Mouse (Mus musculus) ovary, postnatal 14 days (tissue): ENCODE measurements at regions not wholly inside any gene's neighbourhood (a gene's known extent, or its start where the extent isn't known, plus 50 kb on each side); places are given as distances from the start of the nearest gene placed in this dataset.

Experiments
- DNase-seq: peaks from one replicate; pipeline ENCODE4 v3.0.0; 2022; ENCODE audit warnings: low spot score

DNA sequence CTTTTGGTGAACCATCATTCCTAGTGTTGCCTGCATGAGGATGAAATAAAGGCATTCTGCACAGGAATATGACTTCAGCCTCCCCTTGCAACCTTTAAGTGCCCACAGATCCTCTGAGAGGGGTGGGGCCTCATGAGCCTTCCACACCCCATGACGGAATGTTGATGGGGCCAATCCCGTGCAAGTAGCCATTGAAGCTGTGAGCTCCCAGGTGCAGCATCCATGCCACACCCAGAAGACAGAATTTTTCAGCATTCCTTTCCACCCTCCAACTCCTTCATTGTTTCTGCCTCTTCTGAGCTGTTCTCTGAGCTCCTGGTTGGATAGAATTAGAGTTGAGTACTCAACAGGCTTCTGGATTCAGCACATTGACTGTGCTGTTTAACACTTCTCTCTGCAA is 174.6 kb upstream of the Srrm4 start:
- DNase-seq = no peak

DNA sequence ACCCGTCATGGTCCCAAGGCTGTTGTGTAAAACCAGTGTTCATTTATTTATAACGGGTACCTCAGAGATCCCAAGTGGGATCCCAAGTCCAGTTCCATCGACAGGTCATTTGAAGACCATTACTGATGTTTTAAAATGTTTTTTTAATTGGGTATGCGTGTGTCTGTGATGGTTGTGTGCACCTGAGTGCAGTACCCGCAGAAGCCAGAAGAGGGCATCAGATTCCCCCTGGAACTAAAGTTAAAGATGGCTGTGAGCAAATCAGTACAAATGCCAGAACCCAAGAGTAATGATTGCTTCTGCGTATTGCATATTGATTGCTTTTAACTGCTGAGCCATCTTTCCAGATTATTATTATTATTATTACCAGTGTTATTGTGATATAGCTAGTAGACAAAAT is 169.7 kb upstream of the Srrm4 start:
- DNase-seq = no peak

DNA sequence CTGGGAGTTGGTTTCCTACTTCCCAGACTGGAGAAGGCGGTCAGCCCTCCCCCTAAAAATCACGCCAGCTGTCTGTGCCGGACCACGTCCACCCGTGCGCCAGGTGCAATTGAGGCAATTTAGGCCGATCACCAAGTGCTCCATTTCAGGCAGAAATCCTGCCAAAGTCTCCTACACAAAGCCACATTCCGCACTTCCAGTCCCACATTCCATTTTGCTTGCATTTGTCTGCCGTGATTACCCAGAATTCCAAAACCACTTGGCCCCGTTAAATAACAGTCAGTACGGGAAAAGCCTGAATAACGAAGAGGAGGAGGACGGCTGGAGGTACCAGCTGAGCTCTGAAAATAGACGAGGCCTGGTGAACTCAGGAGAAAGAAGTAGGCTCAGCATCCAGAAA is 167.1 kb upstream of the Srrm4 start:
- DNase-seq = no peak

DNA sequence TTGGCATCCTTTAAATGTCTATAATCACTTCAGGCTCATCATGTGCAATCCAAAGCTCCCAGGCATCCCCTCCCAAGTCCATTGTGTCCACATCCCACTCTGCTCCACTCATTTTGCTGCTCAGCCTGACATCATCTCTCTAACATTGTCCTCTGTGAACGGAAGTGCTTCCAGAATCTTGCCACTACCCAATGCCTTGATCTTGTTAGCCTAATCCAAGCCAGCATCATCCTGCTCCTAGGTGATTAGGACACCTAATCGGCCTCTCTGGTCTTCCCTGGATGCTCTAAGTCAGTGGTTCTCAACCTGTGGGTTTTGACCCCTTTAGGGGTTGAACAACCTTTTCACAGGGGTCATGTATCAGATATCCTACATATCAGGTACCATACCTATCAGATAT is 161.3 kb upstream of the Srrm4 start:
- DNase-seq = no peak

DNA sequence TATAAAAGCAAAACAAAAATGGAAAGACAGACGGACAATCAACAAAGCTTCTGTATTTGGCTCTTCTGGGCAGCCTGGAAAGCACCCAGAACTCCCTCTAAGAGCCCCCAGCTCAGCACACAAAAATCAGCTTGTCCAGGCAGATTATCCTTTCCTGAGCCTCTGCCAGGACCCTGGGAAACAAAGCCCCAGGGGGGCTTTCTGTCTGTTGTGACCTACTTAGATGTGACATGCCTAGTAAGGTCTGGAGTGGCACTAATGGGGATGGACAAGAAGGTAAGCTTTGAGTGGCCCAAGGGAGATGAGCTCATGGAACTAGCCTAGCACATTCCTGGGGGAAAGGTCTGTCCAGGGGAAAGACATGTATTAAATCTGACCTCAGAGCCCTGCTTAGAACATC is 160.5 kb upstream of the Srrm4 start:
- no peak for DNase-seq

DNA sequence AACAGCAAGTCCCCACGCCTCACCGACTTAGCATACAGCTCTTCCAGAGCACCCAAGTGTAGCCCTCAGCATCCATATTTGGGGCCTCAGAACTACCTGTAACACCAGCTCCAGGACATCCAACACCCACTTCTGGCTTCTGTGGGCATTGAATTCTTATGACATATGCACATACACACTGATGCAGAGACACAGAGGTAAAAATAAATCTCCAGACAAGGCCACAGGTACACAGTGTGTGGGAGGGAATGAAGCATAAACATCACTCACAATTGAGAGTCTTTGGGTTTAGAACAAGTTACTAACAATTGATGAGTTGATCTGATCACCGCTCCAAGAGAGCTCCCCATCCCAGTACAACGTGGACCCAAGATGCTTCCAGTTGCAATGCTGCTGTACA is 154.2 kb upstream of the Srrm4 start:
- DNase-seq = no peak

DNA sequence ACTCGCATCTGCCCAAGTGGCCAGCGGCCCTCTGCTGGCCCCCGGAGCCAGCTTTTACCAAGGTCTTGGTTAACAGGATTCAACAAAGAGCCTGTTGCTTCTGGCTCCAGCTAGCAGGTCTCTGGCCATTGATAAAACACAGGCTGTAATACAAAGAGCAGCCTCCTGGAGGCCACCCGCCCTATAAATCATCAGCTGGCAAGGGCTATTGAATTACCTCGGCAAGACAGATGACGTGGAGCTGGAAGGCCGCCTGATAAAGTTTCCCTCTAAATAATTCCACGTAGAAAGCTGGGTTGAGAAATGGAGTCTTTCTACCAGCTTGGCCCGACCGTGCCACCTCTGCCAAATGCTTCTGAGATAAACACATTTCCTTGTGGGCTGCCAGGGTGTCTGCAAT is 152.8 kb upstream of the Srrm4 start:
- peak; percentile 11 for DNase-seq

DNA sequence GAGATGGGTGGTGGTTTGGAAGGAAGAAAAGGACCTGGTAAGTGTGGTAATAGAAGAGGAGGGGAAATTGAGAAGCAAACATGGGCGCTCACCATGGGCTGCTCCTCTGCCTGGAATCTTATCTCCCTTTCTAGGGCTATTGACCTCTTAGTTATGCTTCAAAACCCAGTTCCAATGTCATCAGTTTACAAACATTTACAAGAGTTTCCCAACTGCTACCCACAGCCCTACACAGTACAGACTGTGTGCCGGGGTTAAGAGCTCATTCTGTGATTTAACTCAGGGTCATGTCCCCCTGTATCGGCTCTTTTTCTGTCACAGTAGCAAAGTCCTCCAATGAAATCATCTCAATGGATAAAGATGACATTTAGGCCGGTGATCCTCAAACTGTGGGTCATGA is 144.0 kb upstream of the Srrm4 start:
- DNase-seq = no peak

DNA sequence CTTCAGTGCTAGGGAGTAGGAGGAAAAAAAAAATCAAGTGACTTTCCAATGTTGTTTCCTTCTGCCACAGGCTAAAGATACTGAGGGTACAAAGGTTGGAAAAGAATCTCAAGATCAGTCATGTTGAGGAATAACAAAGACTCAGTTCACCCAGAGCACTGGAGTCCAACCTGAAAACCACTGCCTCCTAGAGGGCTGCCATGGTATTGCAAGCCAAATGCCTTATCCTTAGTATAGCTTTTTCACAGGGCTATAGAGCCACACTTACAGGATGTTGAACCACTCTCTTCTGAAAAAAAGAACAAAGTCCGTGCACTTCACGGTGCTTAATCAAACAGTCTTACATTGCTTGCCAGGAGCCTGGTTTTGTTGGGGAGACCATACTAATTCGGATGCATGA is 139.9 kb upstream of the Srrm4 start:
- DNase-seq = no peak

DNA sequence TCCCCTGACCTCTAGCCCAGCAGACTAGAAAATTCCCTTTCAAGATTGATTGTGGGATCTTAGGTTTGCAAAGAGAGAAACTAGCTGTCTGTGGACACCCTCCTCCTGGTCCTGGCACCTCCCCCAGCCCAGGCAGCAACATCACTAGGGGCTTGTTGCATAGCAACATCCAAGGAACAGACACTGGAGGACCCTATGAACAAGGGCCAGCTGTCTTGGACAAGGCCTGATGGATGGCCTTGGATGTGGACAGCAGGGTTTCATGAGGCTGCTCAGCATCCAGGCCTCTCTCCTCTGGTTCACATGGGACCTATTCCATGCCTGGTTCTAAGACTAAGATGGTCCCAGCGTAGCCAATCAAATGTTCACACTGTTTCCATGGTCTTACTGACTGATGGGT is 127.6 kb upstream of the Srrm4 start:
- DNase-seq = no peak

DNA sequence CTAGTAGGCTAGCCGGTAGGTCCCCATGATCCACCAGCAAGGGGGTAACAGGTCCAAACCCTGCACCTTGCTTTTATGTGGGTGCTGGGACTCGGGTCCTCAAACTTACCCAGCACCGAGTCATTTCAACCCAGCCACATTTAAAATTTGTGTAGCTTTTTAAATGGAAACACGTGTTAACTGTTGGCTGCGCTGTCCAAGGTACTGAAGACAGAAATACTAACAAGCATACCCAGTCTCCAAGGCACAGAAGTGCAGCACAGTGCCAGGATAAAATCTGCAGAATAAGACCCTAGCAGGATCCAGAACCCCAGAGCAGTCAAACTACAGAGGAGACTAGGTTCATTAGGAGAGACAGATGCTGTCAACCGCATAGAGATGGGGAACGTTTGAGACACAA is 122.6 kb upstream of the Srrm4 start:
- peak; percentile 17 for DNase-seq

DNA sequence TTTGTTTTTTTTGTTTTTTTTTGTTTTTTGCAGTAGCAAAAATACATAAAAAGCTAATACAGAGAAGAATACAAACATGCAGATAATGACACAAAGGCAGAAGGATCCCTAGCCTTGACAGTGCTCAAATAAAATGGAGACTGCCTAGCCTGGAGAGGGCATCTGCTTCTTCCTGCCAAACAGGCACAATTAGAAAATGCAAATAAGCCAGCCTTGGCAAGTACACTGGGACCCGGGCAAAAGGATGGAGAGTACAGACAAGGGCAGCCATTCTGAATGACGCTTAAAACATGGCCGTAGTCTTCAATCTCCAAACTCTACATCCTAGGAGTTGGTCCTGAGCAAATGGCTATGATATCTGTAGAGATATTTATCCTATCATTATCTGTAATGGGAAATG is 120.4 kb upstream of the Srrm4 start:
- DNase-seq = no peak

DNA sequence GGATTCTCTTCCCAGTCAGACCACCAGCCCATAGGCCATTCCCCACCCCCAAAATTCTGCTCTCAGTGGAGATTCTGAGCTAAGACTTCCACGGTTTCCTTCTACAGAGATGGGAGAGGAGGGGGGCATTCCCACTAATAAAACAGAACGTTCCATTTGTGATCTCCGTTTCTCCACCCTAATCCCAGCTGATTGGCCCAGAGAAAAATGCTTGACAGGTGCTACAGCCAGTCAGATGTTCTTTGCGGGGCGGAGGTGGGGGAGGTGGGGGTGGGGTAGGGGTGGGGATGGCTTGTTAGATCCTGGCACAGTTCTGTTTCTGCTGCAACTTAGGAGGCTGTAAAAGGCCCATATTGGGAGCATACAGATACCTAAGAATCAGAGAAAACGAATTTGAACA is 116.9 kb upstream of the Srrm4 start:
- no peak for DNase-seq

DNA sequence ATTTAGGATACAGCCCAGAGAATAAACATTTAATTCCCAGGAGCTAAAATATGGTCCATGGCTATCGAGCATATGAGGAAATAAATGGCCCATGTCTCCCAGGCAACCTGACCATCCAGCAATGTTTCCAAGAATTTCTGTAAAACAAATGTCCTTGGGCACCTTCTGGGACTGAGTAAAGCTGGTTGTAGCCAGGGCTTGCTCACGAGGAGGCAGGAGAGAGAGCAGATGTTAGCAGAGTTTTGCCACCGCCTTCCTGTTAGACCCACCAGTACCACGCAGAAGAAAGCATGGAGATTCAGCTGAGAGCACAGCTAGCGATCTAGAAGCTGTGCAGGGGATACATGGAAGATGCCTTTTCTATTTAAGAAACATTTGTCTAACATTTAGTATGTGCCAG is 70.8 kb upstream of the Srrm4 start:
- no peak for DNase-seq

DNA sequence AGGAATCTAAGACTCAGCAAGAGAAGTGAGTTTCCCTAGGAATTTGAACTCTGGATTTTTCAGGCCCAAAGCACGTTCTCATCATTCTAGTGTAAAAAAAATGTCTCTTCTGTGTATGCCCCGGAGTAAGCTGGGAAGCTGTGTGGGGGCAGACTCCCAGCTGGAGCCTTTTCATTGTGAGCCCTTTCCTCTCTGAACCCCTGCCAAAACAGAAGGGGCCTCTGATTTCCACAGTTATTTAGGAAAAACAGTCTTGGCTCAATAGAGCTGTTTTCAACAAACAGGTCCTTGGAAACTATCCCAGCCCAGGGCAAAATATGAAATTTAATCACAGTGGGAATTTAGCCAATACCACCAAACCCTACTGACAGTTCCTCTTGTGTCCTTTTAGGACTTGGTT is 70.2 kb upstream of the Srrm4 start:
- no peak for DNase-seq

DNA sequence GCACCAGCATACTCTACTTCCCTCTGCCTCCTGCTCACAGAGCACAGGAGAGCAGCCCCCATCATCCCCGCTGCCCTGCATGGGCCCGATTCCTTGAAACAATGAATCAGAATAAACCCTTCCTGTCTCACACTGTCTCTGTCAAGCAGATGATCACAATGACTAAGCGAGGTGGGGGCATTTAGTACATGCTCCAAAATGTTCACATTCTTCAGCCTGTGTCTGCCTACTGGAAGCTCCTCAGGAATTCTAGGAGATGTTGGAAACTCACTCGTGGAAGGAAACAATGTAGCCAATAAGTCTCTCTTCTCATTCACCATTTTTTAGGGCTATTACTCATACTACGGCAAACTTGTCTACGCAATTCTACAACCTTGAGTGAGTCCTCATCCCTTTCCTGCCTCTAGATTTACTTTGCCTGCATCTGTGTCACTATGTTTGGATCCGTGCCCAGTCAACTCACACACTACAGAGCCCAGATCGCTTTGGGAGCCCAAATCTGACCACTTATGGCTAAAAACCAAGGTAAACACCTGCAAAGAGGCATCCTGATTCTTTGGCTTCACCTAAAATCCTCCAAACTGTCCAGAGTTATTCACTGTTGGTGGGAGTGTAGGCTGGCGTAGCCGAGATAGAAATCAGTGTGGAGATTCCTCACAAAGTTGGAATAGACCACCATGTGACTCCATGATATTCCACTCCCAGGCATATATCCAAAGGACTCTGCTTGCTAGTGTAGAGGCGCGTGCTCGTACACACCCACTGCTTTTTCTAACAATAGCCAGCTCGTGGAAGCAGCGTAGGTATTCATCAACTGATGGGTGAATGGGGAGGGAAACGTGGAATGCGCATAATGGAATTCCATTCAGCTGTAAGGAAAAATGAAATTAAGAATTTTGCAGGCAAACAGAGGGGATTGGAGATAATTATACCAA is 63.1 kb upstream of the Srrm4 start:
- no peak for DNase-seq
